Mouse (Mus musculus): ENCODE results near the gene Zfp467. TPM values are rescaled to one million over a fixed set of nuclear protein-coding genes. Genes with fewer than 3 reads are reported as not detected.
A peak's percentile ranks its signal among the peaks of the same experiment; 100 is the strongest.

The Zfp467 gene
- total and polyA plus RNA-seq, 3 experiments: 1.4 to 5.9 (median 2.1) TPM

DNA sequence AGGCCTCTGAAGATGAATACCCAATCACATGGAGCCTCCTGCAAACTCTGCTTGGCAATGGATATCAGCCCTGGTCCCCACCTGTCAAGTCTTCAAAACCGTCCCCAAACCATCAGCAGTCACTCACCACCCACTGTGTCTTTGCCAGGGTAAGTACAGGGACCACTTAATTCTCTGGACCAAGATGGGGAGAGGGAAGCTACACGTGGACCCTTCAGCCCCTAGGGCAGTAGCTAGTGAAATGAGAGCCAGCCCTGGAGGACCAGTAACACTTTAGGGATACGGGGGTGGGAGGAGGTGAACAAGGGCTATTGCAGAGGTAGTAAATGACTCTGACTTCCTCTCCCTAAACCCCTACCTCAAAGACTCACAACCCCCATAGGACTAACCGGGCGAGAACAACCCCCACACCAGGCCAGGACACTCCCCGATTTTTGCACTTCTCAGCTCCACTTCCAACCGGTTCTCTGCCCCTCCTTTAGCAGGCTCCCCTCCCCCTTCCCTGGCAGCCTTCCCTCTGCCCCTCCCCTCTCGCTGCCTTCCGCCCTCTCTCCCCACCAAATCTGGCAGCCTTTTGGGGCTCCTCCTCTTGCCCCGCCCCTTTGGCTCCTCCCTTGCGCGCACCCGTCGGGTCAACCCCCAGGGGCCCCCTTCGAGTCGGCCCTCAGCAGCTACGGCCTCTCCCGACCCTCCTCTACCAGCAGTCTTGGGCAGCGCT, 1.9 kb downstream of the Zfp467 start:
- no peaks in the 10 kb centered on the region for H3K27me3 ChIP-seq (replicated peaks)

DNA sequence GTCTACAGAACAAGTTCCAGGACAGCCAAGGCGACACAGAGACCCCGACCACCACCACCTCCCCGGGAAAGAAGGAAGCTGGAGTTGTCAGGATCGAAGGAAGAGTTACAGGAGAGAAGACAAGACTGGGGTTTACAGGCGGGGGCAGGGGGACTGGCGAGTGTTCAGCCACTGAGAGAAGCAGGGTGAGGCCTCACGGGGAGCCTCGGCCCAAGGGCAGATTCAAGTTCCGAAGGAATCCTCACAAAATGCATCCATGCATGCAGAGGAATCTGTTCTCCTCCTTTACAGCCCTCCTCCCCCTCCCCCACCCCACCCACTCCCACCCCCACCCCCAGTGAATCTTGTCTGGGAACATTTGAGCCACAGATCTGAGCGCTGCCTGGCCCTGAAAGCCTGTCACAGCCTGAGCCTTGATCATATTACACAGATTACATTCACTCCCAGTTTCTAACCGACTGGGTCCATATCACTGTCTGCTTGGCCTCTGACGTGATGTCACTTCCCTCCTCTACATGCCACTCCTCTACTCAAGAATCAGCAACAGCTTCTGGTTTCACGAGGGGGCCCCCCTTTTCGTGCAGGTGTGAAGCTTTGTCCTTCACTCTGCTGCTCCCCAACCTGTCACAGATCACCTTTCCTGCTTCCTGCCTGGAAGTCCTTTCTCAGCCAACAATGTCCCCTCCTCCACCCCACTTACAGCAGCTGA, 5.2 kb downstream of the Zfp467 start:
- no peak for TF ChIP-seq MYC (IDR thresholded peaks at IDR 0.05; ENCODE audit: low read depth, low read length)
- H3K27me3 ChIP-seq (replicated peaks): no peaks in the 10 kb centered on the region
- H3K36me3 ChIP-seq (replicated peaks in 1 of 2; ENCODE audit: control insufficient read depth in 1 of 2, insufficient read depth in 1 of 2, low read length in 1 of 2): peaks cover 4 to 49% of the 10 kb centered on the region in 2 experiments
- dilution Hi-C loops (cut with MboI; ENCODE audit: extremely low pct_ligation_motif_present, extremely low pct_unique_long_range_greater_than_20kb, low sequenced_read_pairs) (no loop called here), in situ Hi-C loops (cut with MboI; ENCODE audit: low pct_ligation_motif_present, low pct_unique_long_range_greater_than_20kb, low sequenced_read_pairs) (no loop called here)
- no peak for DNase-seq (ENCODE audit: extremely low read depth)
- H3K4me1 ChIP-seq (ENCODE audit: control insufficient read depth in 1 of 2, insufficient read depth in 2 of 2): peaks cover 0 to 30% of the 10 kb centered on the region in 2 experiments; a peak in 2 of 4 replicates
- no peak overlapping the region for H3K4me3 ChIP-seq (replicated peaks in 1 of 3; ENCODE audit: low read depth in 2 of 3, low read length in 2 of 3, poor library complexity in 1 of 3)
- H3K27ac ChIP-seq (ENCODE audit: insufficient read depth, low read depth): no peak overlapping the region
- no peak overlapping the region for H3K9ac ChIP-seq (ENCODE audit: insufficient read depth, low read depth)
- H3K79me2 ChIP-seq (replicated peaks; ENCODE audit: control insufficient read depth, extremely low read depth, insufficient read depth, poor library complexity, severe bottlenecking): no peaks in the 10 kb centered on the region
- H3K4me2 ChIP-seq (ENCODE audit: insufficient read depth, low read depth, poor library complexity, severe bottlenecking): no peak overlapping the region
- peaks cover 23% of the 10 kb centered on the region for H3K9me3 ChIP-seq (replicated peaks; ENCODE audit: low read length)

More for the DNA sequence above, 1.9 kb downstream of the Zfp467 start:
- Histone ChIP-seq H3K4me2 (ENCODE audit: insufficient read depth, low read depth, poor library complexity, severe bottlenecking) (peak overlapping the region; percentile 17), H3K4me1 (ENCODE audit: control insufficient read depth in 1 of 2, insufficient read depth in 2 of 2) (peaks cover 18 to 61% of the 10 kb centered on the region in 2 experiments), H3K79me2 (replicated peaks; ENCODE audit: control insufficient read depth, extremely low read depth, insufficient read depth, poor library complexity, severe bottlenecking) (no peaks in the 10 kb centered on the region), H3K36me3 (replicated peaks in 1 of 2; ENCODE audit: control insufficient read depth in 1 of 2, insufficient read depth in 1 of 2, low read length in 1 of 2) (peaks cover 4 to 30% of the 10 kb centered on the region in 2 experiments), H3K4me3 (replicated peaks in 1 of 3; ENCODE audit: low read depth in 2 of 3, low read length in 2 of 3, poor library complexity in 1 of 3) (peak overlapping the region; percentile 31 to 67 (median 61)), H3K9me3 (replicated peaks; ENCODE audit: low read length) (peaks cover 18% of the 10 kb centered on the region), H3K9ac (ENCODE audit: insufficient read depth, low read depth) (peak overlapping the region; percentile 66), H3K27ac (ENCODE audit: insufficient read depth, low read depth) (no peak overlapping the region)
- in situ Hi-C loops (cut with MboI; ENCODE audit: low pct_ligation_motif_present, low pct_unique_long_range_greater_than_20kb, low sequenced_read_pairs): no loop called here
- dilution Hi-C loops (cut with MboI; ENCODE audit: extremely low pct_ligation_motif_present, extremely low pct_unique_long_range_greater_than_20kb, low sequenced_read_pairs): no loop called here
- DNase-seq (ENCODE audit: extremely low read depth): peak; percentile 95
- TF ChIP-seq GABPA (IDR thresholded peaks at IDR 0.05; ENCODE audit: insufficient replicate concordance, low read depth, low read length): no peak
- TF ChIP-seq HCFC1 (IDR thresholded peaks at IDR 0.05; ENCODE audit: low read depth, low read length): no peak; the same call in 1 of the 2 replicates
- no peak for TF ChIP-seq POLR2AphosphoS2 (IDR thresholded peaks at IDR 0.05; ENCODE audit: low read depth, low read length)
- TF ChIP-seq ETS1 (conservative IDR thresholded peaks at IDR 0.05; ENCODE audit: low read depth, low read length): no peak
- TF ChIP-seq ZC3H11A (IDR thresholded peaks at IDR 0.05; ENCODE audit: low read depth, low read length): no peak
- TF ChIP-seq SMC3 (IDR thresholded peaks at IDR 0.05; ENCODE audit: low read depth, low read length): no peak
- TF ChIP-seq ELF1 (IDR thresholded peaks at IDR 0.05; ENCODE audit: low read depth, low read length): peak; percentile 73
- TF ChIP-seq BHLHE40 (IDR thresholded peaks at IDR 0.05; ENCODE audit: low read depth, low read length): no peak
- no peak for TF ChIP-seq JUND (conservative IDR thresholded peaks at IDR 0.05; ENCODE audit: low read depth, low read length)
- TF ChIP-seq IRF4 (IDR thresholded peaks at IDR 0.05; ENCODE audit: low read depth, low read length): peak; percentile 10; the same call in 1 of the 2 replicates
- TF ChIP-seq ZNF384 (IDR thresholded peaks at IDR 0.05; ENCODE audit: low read depth, low read length): no peak
- no peak; the same call in 1 of the 2 replicates for TF ChIP-seq MEF2A (IDR thresholded peaks at IDR 0.05; ENCODE audit: borderline replicate concordance, low read depth, low read length)
- no peak for TF ChIP-seq ZKSCAN1 (IDR thresholded peaks at IDR 0.05; ENCODE audit: borderline replicate concordance, low read depth, low read length)
- TF ChIP-seq EP300 (IDR thresholded peaks at IDR 0.05; ENCODE audit: low read length): no peak
- TF ChIP-seq TBP (conservative IDR thresholded peaks at IDR 0.05; ENCODE audit: low read depth, low read length): peak; percentile 59
- no peak for TF ChIP-seq JUN (IDR thresholded peaks at IDR 0.05; ENCODE audit: insufficient read depth, low read depth, low read length)
- no peak; the same call in 1 of the 2 replicates for TF ChIP-seq RAD21 (IDR thresholded peaks at IDR 0.05; ENCODE audit: low read depth, low read length)
- peak; percentile 63 for TF ChIP-seq POLR2A (IDR thresholded peaks at IDR 0.05; ENCODE audit: low read depth, low read length)
- no peak for TF ChIP-seq UBTF (IDR thresholded peaks at IDR 0.05; ENCODE audit: low read depth, low read length)
- TF ChIP-seq SIN3A (IDR thresholded peaks at IDR 0.05; ENCODE audit: low read length): 0 out of 2 replicates have a peak, but pooled peaks have one; percentile 20
- no peak for TF ChIP-seq CHD1 (IDR thresholded peaks at IDR 0.05; ENCODE audit: low read depth, low read length)
- no peak for TF ChIP-seq KAT2A (IDR thresholded peaks at IDR 0.05; ENCODE audit: insufficient replicate concordance, low read length)
- TF ChIP-seq CTCF (conservative IDR thresholded peaks at IDR 0.05 in 1 of 2, IDR thresholded peaks at IDR 0.05 in 1 of 2; ENCODE audit: low read depth in 2 of 2, low read length in 2 of 2): no peak
- peak; percentile 67 for TF ChIP-seq MAX (IDR thresholded peaks at IDR 0.05; ENCODE audit: low read length)
- TF ChIP-seq MYC (IDR thresholded peaks at IDR 0.05; ENCODE audit: low read depth, low read length): 0 out of 2 replicates have a peak, but pooled peaks have one; percentile 18
- TF ChIP-seq MAZ (IDR thresholded peaks at IDR 0.05; ENCODE audit: low read depth, low read length): peak; percentile 89
- no peak for TF ChIP-seq MXI1 (IDR thresholded peaks at IDR 0.05; ENCODE audit: low read depth, low read length)
- TF ChIP-seq RCOR1 (conservative IDR thresholded peaks at IDR 0.05; ENCODE audit: low read depth, low read length): no peak
- TF ChIP-seq NELFE (IDR thresholded peaks at IDR 0.05; ENCODE audit: low read depth, low read length): no peak; the same call in 1 of the 2 replicates
- TF ChIP-seq CHD2 (IDR thresholded peaks at IDR 0.05; ENCODE audit: low read length): peak; percentile 84
- TF ChIP-seq NRF1 (IDR thresholded peaks at IDR 0.05; ENCODE audit: low read depth, low read length): 0 out of 2 replicates have a peak, but pooled peaks have one; percentile 24
- peak; percentile 48; the same call in 1 of the 2 replicates for TF ChIP-seq TCF12 (IDR thresholded peaks at IDR 0.05; ENCODE audit: low read depth, low read length)
- no peak for TF ChIP-seq USF1 (IDR thresholded peaks at IDR 0.05; ENCODE audit: low read depth, low read length)
- no peak for TF ChIP-seq USF2 (conservative IDR thresholded peaks at IDR 0.05; ENCODE audit: low read depth, low read length)
- no peak for TF ChIP-seq PAX5 (IDR thresholded peaks at IDR 0.05; ENCODE audit: low read length)
- no peak; the same call in 1 of the 2 replicates for TF ChIP-seq ZMIZ1 (IDR thresholded peaks at IDR 0.05; ENCODE audit: low read depth, low read length)
- TF ChIP-seq MAFK (IDR thresholded peaks at IDR 0.05; ENCODE audit: insufficient replicate concordance, low read length): no peak
- no peak for TF ChIP-seq E2F4 (IDR thresholded peaks at IDR 0.05; ENCODE audit: insufficient replicate concordance, low read depth, low read length)

Measured in CH12.LX (cell line).